Mouse (Mus musculus) stomach, embryonic 15.5 days (tissue): ENCODE measurements around the gene 1700037H04Rik. TPM values are rescaled to one million over a fixed set of nuclear protein-coding genes. Genes with fewer than 3 reads are reported as not detected.
"Not testable (repeated sequence)": the region's sequence is repeated elsewhere in the genome, so short reads cannot be mapped to it uniquely, and the experiment has no call there.

Source experiments
- ATAC-seq: fragments of 200-750 bp; cut with Nextera tagmentation; 2 replicates; pipeline ENCODE4 v1.8.0; 2017; ENCODE audit warnings: low read depth, moderate number of reproducible peaks, moderate TSS enrichment; ENCODE audit not compliant: insufficient read depth, low FRiP score
- H3K27ac ChIP-seq: fragments of 300-500 bp; sonication (generic); 2 replicates; pipeline ENCODE4 v1.5.1; 2015; ENCODE audit warnings: mild to moderate bottlenecking, inconsistent platforms
- H3K27me3 ChIP-seq: fragments of 300-500 bp; sonication (generic); replicated peaks from 2 replicates; pipeline ENCODE4 v1.6.1; 2015; ENCODE audit warnings: inconsistent platforms
- H3K36me3 ChIP-seq: fragments of 300-500 bp; sonication (generic); 2 replicates; pipeline ENCODE4 v1.6.1; 2015; ENCODE audit warnings: inconsistent platforms
- H3K4me1 ChIP-seq: fragments of 300-500 bp; sonication (generic); 2 replicates; pipeline ENCODE4 v1.6.1; 2015; ENCODE audit warnings: inconsistent platforms
- H3K4me2 ChIP-seq: fragments of 300-500 bp; sonication (generic); 2 replicates; pipeline ENCODE4 v1.6.1; 2015; ENCODE audit warnings: mild to moderate bottlenecking, inconsistent platforms
- H3K4me3 ChIP-seq: fragments of 300-500 bp; sonication (generic); replicated peaks from 2 replicates; pipeline ENCODE4 v1.5.1; 2015; ENCODE audit warnings: inconsistent platforms
- H3K9ac ChIP-seq: fragments of 300-500 bp; sonication (generic); 2 replicates; pipeline ENCODE4 v1.6.1; 2015; ENCODE audit warnings: inconsistent platforms
- H3K9me3 ChIP-seq: fragments of 300-500 bp; sonication (generic); 2 replicates; pipeline ENCODE4 v1.6.1; 2016; ENCODE audit warnings: inconsistent platforms
- WGBS: fragments of 180-500 bp; shearing (Covaris S2); methylation state at CpG from one replicate; pipeline ENCODE4 v1.1.7; 2015; 5-methylcytosine and 5-hydroxymethylcytosine counted together
- polyA plus RNA-seq: library from polyadenylated mRNA; unstranded; fragments of >200 nt; fragmentation: Nextera tagmentation; extraction: Ambion mirVana; gene quantifications from 2 replicates; pipeline ENCODE4 v1.2.1, GENCODE M21; 2015

Gene 1700037H04Rik
- polyA plus RNA-seq, 1 experiment from 2014 or later: 75.0 TPM

GRCm38 (mm10) chr2:131105989-131106388 lies 53.9 kb downstream of the 1700037H04Rik start:
- ATAC-seq: no peak
- Histone ChIP-seq H3K4me2 (no peak overlapping the region), H3K36me3 (no peaks in the 10 kb centered on the region), H3K4me1 (no peaks in the 10 kb centered on the region), H3K9ac (no peak overlapping the region), H3K4me3 (no peak overlapping the region), H3K27ac (no peak overlapping the region), H3K9me3 (no peaks in the 10 kb centered on the region), H3K27me3 (no peaks in the 10 kb centered on the region)
- 83% methylated on average over 5 of the region's 5 CpGs for WGBS

- WGBS: 75% methylated on average over 4 of the region's 4 CpGs
- not testable (repeated sequence) for ATAC-seq, H3K4me3 ChIP-seq
Measured at GRCm38 (mm10) chr2:131105061-131105460, 54.8 kb downstream of the 1700037H04Rik start.

GRCm38 (mm10) chr2:131104021-131104420 lies 55.9 kb downstream of the 1700037H04Rik start:
- 83% methylated on average over 4 of the region's 4 CpGs for WGBS
- no peaks in the 10 kb centered on the region for H3K9me3 ChIP-seq
- H3K36me3 ChIP-seq: no peaks in the 10 kb centered on the region
- no peak overlapping the region for H3K4me2 ChIP-seq
- H3K9ac ChIP-seq: no peak overlapping the region
- no peak overlapping the region for H3K27ac ChIP-seq
- no peak overlapping the region for H3K4me3 ChIP-seq
- no peaks in the 10 kb centered on the region for H3K4me1 ChIP-seq
- ATAC-seq: no peak
- H3K27me3 ChIP-seq: no peaks in the 10 kb centered on the region

More at GRCm38 (mm10) chr2:131105061-131105460, 54.8 kb downstream of the 1700037H04Rik start:
- H3K27me3 ChIP-seq, H3K9ac ChIP-seq, H3K4me2 ChIP-seq, H3K27ac ChIP-seq, H3K36me3 ChIP-seq, H3K4me1 ChIP-seq, H3K9me3 ChIP-seq: not testable (repeated sequence)

- no peak overlapping the region for H3K4me2 ChIP-seq
- ATAC-seq: no peak
- H3K9ac ChIP-seq: no peak overlapping the region
- H3K36me3 ChIP-seq: no peaks in the 10 kb centered on the region
- 53% methylated on average over 3 of the region's 3 CpGs for WGBS
- no peaks in the 10 kb centered on the region for H3K9me3 ChIP-seq
- H3K4me1 ChIP-seq: no peaks in the 10 kb centered on the region
- H3K27ac ChIP-seq: no peak overlapping the region
- H3K4me3 ChIP-seq: no peak overlapping the region
- no peaks in the 10 kb centered on the region for H3K27me3 ChIP-seq
Measured at GRCm38 (mm10) chr2:131101530-131101929, 58.4 kb downstream of the 1700037H04Rik start.

GRCm38 (mm10) chr2:131097087-131097486 lies 62.8 kb downstream of the 1700037H04Rik start:
- Histone ChIP-seq H3K27me3 (no peaks in the 10 kb centered on the region), H3K27ac (peak overlapping the region; percentile 87; the same call in 1 of the 2 replicates), H3K4me3 (no peak overlapping the region), H3K9me3 (no peaks in the 10 kb centered on the region), H3K36me3 (no peaks in the 10 kb centered on the region), H3K9ac (no peak overlapping the region), H3K4me2 (peak overlapping the region; percentile 33; the same call in 1 of the 2 replicates), H3K4me1 (no peaks in the 10 kb centered on the region)
- 64% methylated on average over 4 of the region's 4 CpGs for WGBS
- no peak for ATAC-seq

Other genes starting within 250 kb of the 1700037H04Rik start
- gene Gfra4, start 117.0 kb downstream of the 1700037H04Rik start, polyA plus RNA-seq: 12.7 and 14.0 TPM in 2 replicates
- gene Adam33, start 96.3 kb downstream of the 1700037H04Rik start, polyA plus RNA-seq: 7.4 and 8.0 TPM in 2 replicates
- gene Siglec1, start 73.3 kb downstream of the 1700037H04Rik start, polyA plus RNA-seq: 0.40 and 0.48 TPM in 2 replicates
- gene Hspa12b, start 32.8 kb downstream of the 1700037H04Rik start, polyA plus RNA-seq: 16.9 TPM in 2 replicates
- gene Gm11037, start 26.6 kb downstream of the 1700037H04Rik start, polyA plus RNA-seq: not detected in 2 replicates
- 15.4 and 16.4 TPM in 2 replicates for gene Cenpb, start 20.0 kb upstream of the 1700037H04Rik start, polyA plus RNA-seq
- gene Cdc25b, start 26.9 kb upstream of the 1700037H04Rik start, polyA plus RNA-seq: 57.6 and 62.6 TPM in 2 replicates
- 5.7 TPM in 2 replicates for gene Spef1, start 27.2 kb upstream of the 1700037H04Rik start, polyA plus RNA-seq
- gene Ap5s1, start 47.0 kb upstream of the 1700037H04Rik start, polyA plus RNA-seq: 23.2 and 23.7 TPM in 2 replicates
- 19.6 and 20.5 TPM in 2 replicates for gene Mavs, start 74.0 kb upstream of the 1700037H04Rik start, polyA plus RNA-seq
- gene Pank2, start 102.4 kb upstream of the 1700037H04Rik start, polyA plus RNA-seq: 35.6 and 39.5 TPM in 2 replicates
- 3.0 and 3.3 TPM in 2 replicates for gene Rnf24, start 192.8 kb upstream of the 1700037H04Rik start, polyA plus RNA-seq